Mouse (Mus musculus): ENCODE measurements around the gene Fbxl17. TPM values are rescaled to one million over a fixed set of nuclear protein-coding genes. Genes with fewer than 3 reads are reported as not detected.

The Fbxl17 gene
- polyA plus RNA-seq, 1 experiment = 4.1 TPM

GRCm38 (mm10) chr17:63164289-63164688, 335.5 kb downstream of the Fbxl17 start:
- Histone ChIP-seq H3K27me3 (ENCODE audit: control insufficient read depth, insufficient read depth, low read length) (no peaks in the 10 kb centered on the region), H3K36me3 (ENCODE audit: control insufficient read depth, insufficient read depth, low read length) (no peaks in the 10 kb centered on the region), H3K4me3 (ENCODE audit: control insufficient read depth, low read depth, low read length) (no peak overlapping the region), H3K27ac (ENCODE audit: control insufficient read depth, insufficient read depth, low read depth, low read length) (no peak overlapping the region), H3K4me1 (ENCODE audit: control insufficient read depth, insufficient read depth, low read length) (no peaks in the 10 kb centered on the region)
- TF ChIP-seq POLR2A (IDR thresholded peaks at IDR 0.05; ENCODE audit: control insufficient read depth, low read depth, low read length) (no peak), CTCF (IDR thresholded peaks at IDR 0.05; ENCODE audit: control insufficient read depth, insufficient read depth, insufficient replicate concordance, low read depth, low read length) (no peak)

- Histone ChIP-seq H3K36me3 (ENCODE audit: control insufficient read depth, insufficient read depth, low read length) (no peaks in the 10 kb centered on the region), H3K27ac (ENCODE audit: control insufficient read depth, insufficient read depth, low read depth, low read length) (no peak overlapping the region), H3K4me1 (ENCODE audit: control insufficient read depth, insufficient read depth, low read length) (no peaks in the 10 kb centered on the region), H3K27me3 (ENCODE audit: control insufficient read depth, insufficient read depth, low read length) (no peaks in the 10 kb centered on the region), H3K4me3 (ENCODE audit: control insufficient read depth, low read depth, low read length) (no peak overlapping the region)
- TF ChIP-seq POLR2A (IDR thresholded peaks at IDR 0.05; ENCODE audit: control insufficient read depth, low read depth, low read length) (no peak), CTCF (IDR thresholded peaks at IDR 0.05; ENCODE audit: control insufficient read depth, insufficient read depth, insufficient replicate concordance, low read depth, low read length) (no peak)
These were observed 337.9 kb downstream of the Fbxl17 start for GRCm38 (mm10) chr17:63161953-63162352.

- no peak overlapping the region for H3K4me3 ChIP-seq (ENCODE audit: control insufficient read depth, low read depth, low read length)
- no peak for TF ChIP-seq CTCF (IDR thresholded peaks at IDR 0.05; ENCODE audit: control insufficient read depth, insufficient read depth, insufficient replicate concordance, low read depth, low read length)
- TF ChIP-seq POLR2A (IDR thresholded peaks at IDR 0.05; ENCODE audit: control insufficient read depth, low read depth, low read length) = no peak
- H3K27ac ChIP-seq (ENCODE audit: control insufficient read depth, insufficient read depth, low read depth, low read length) = no peak overlapping the region
- H3K27me3 ChIP-seq (ENCODE audit: control insufficient read depth, insufficient read depth, low read length) = no peaks in the 10 kb centered on the region
- no peaks in the 10 kb centered on the region for H3K36me3 ChIP-seq (ENCODE audit: control insufficient read depth, insufficient read depth, low read length)
- no peaks in the 10 kb centered on the region for H3K4me1 ChIP-seq (ENCODE audit: control insufficient read depth, insufficient read depth, low read length)
These were observed 340.6 kb downstream of the Fbxl17 start for GRCm38 (mm10) chr17:63159196-63159595.

- no peak for TF ChIP-seq POLR2A (IDR thresholded peaks at IDR 0.05; ENCODE audit: control insufficient read depth, low read depth, low read length)
- no peak for TF ChIP-seq CTCF (IDR thresholded peaks at IDR 0.05; ENCODE audit: control insufficient read depth, insufficient read depth, insufficient replicate concordance, low read depth, low read length)
- Histone ChIP-seq H3K4me1 (ENCODE audit: control insufficient read depth, insufficient read depth, low read length) (no peaks in the 10 kb centered on the region), H3K27me3 (ENCODE audit: control insufficient read depth, insufficient read depth, low read length) (no peaks in the 10 kb centered on the region), H3K27ac (ENCODE audit: control insufficient read depth, insufficient read depth, low read depth, low read length) (no peak overlapping the region), H3K36me3 (ENCODE audit: control insufficient read depth, insufficient read depth, low read length) (no peaks in the 10 kb centered on the region), H3K4me3 (ENCODE audit: control insufficient read depth, low read depth, low read length) (no peak overlapping the region)
These were observed 341.4 kb downstream of the Fbxl17 start for GRCm38 (mm10) chr17:63158436-63158835.

GRCm38 (mm10) chr17:63157906-63158305, 341.9 kb downstream of the Fbxl17 start:
- H3K27ac ChIP-seq (ENCODE audit: control insufficient read depth, insufficient read depth, low read depth, low read length) = no peak overlapping the region
- no peaks in the 10 kb centered on the region for H3K36me3 ChIP-seq (ENCODE audit: control insufficient read depth, insufficient read depth, low read length)
- H3K4me1 ChIP-seq (ENCODE audit: control insufficient read depth, insufficient read depth, low read length) = no peaks in the 10 kb centered on the region
- H3K4me3 ChIP-seq (ENCODE audit: control insufficient read depth, low read depth, low read length) = no peak overlapping the region
- H3K27me3 ChIP-seq (ENCODE audit: control insufficient read depth, insufficient read depth, low read length) = no peaks in the 10 kb centered on the region
- TF ChIP-seq CTCF (IDR thresholded peaks at IDR 0.05; ENCODE audit: control insufficient read depth, insufficient read depth, insufficient replicate concordance, low read depth, low read length) = no peak
- no peak for TF ChIP-seq POLR2A (IDR thresholded peaks at IDR 0.05; ENCODE audit: control insufficient read depth, low read depth, low read length)

GRCm38 (mm10) chr17:63157019-63157418, 342.8 kb downstream of the Fbxl17 start:
- Histone ChIP-seq H3K4me1 (ENCODE audit: control insufficient read depth, insufficient read depth, low read length) (no peaks in the 10 kb centered on the region), H3K36me3 (ENCODE audit: control insufficient read depth, insufficient read depth, low read length) (no peaks in the 10 kb centered on the region), H3K4me3 (ENCODE audit: control insufficient read depth, low read depth, low read length) (no peak overlapping the region), H3K27me3 (ENCODE audit: control insufficient read depth, insufficient read depth, low read length) (no peaks in the 10 kb centered on the region), H3K27ac (ENCODE audit: control insufficient read depth, insufficient read depth, low read depth, low read length) (no peak overlapping the region)
- TF ChIP-seq CTCF (IDR thresholded peaks at IDR 0.05; ENCODE audit: control insufficient read depth, insufficient read depth, insufficient replicate concordance, low read depth, low read length) = no peak
- no peak for TF ChIP-seq POLR2A (IDR thresholded peaks at IDR 0.05; ENCODE audit: control insufficient read depth, low read depth, low read length)

- Histone ChIP-seq H3K27ac (ENCODE audit: control insufficient read depth, insufficient read depth, low read depth, low read length) (no peak overlapping the region), H3K4me3 (ENCODE audit: control insufficient read depth, low read depth, low read length) (no peak overlapping the region), H3K36me3 (ENCODE audit: control insufficient read depth, insufficient read depth, low read length) (no peaks in the 10 kb centered on the region), H3K27me3 (ENCODE audit: control insufficient read depth, insufficient read depth, low read length) (no peaks in the 10 kb centered on the region), H3K4me1 (ENCODE audit: control insufficient read depth, insufficient read depth, low read length) (no peaks in the 10 kb centered on the region)
- TF ChIP-seq POLR2A (IDR thresholded peaks at IDR 0.05; ENCODE audit: control insufficient read depth, low read depth, low read length) = no peak
- no peak for TF ChIP-seq CTCF (IDR thresholded peaks at IDR 0.05; ENCODE audit: control insufficient read depth, insufficient read depth, insufficient replicate concordance, low read depth, low read length)
These were observed 353.3 kb downstream of the Fbxl17 start for GRCm38 (mm10) chr17:63146514-63146913.
